Mouse (Mus musculus) limb, embryonic 11.5 days (tissue): ENCODE measurements around the gene Echdc3. TPM values are rescaled to one million over a fixed set of nuclear protein-coding genes. Genes with fewer than 3 reads are reported as not detected.
A peak's percentile ranks its signal among the peaks of the same experiment; 100 is the strongest.

Experiments
- ATAC-seq: fragments of 200-750 bp; cut with Nextera tagmentation; 2 replicates; pipeline ENCODE4 v1.8.0; 2017; ENCODE audit warnings: low read depth; ENCODE audit not compliant: insufficient number of reproducible peaks, low FRiP score, low TSS enrichment
- DNase-seq: peaks from one replicate; pipeline ENCODE4 v3.0.0-alpha.2; 2015; ENCODE audit warnings: low spot score
- H3K27ac ChIP-seq: fragments of 300-500 bp; sonication (generic); replicated peaks from 2 replicates; pipeline ENCODE4 v1.5.1; 2014; ENCODE audit warnings: low read depth, mild to moderate bottlenecking, low read length
- H3K27me3 ChIP-seq: fragments of 300-500 bp; sonication (generic); 2 replicates; pipeline ENCODE4 v1.6.1; 2014; ENCODE audit warnings: mild to moderate bottlenecking, low read length, mixed read lengths; ENCODE audit not compliant: control insufficient read depth, insufficient read depth
- H3K36me3 ChIP-seq: fragments of 300-500 bp; sonication (generic); 2 replicates; pipeline ENCODE4 v1.6.1; 2014; ENCODE audit warnings: mild to moderate bottlenecking, low read length, moderate library complexity, mixed read lengths; ENCODE audit not compliant: control insufficient read depth, insufficient read depth
- H3K4me1 ChIP-seq: fragments of 300-500 bp; sonication (generic); 2 replicates; pipeline ENCODE4 v1.6.1; 2014; ENCODE audit warnings: low read length, mixed read lengths; ENCODE audit not compliant: control insufficient read depth, insufficient read depth
- H3K4me2 ChIP-seq: fragments of 300-500 bp; sonication (generic); 2 replicates; pipeline ENCODE4 v1.6.1; 2014; ENCODE audit warnings: low read depth, mild to moderate bottlenecking, moderate library complexity; ENCODE audit not compliant: severe bottlenecking
- H3K4me3 ChIP-seq: fragments of 300-500 bp; sonication (generic); 2 replicates; pipeline ENCODE4 v1.5.1; 2014; ENCODE audit warnings: low read depth, low read length
- H3K9ac ChIP-seq: fragments of 300-500 bp; sonication (generic); 2 replicates; pipeline ENCODE4 v1.6.1; 2014; ENCODE audit warnings: mild to moderate bottlenecking, low read length
- H3K9me3 ChIP-seq: fragments of 300-500 bp; sonication (generic); 2 replicates; pipeline ENCODE4 v1.6.1; 2016; ENCODE audit warnings: low read length; ENCODE audit not compliant: control insufficient read depth
- WGBS: fragments of 180-500 bp; shearing (Covaris S2); extraction: QIAGEN DNeasy Blood & Tissue Kit; methylation state at CpG from one replicate; pipeline ENCODE4 v1.1.7; 2014; 5-methylcytosine and 5-hydroxymethylcytosine counted together
- polyA plus RNA-seq: library from polyadenylated mRNA; unstranded; fragments of >200 nt; fragmentation: Nextera tagmentation; extraction: Ambion mirVana; gene quantifications from 2 replicates; pipeline ENCODE4 v1.2.1, GENCODE M21; 2014

Gene Echdc3
- polyA plus RNA-seq, 1 experiment from 2014 or later, result 2.7 TPM

- ATAC-seq (no peak), DNase-seq (no peak)
- H3K27ac ChIP-seq, result no peak overlapping the region
- no peaks in the 10 kb centered on the region for H3K27me3 ChIP-seq
- H3K36me3 ChIP-seq, result no peaks in the 10 kb centered on the region
- H3K4me2 ChIP-seq, result no peak overlapping the region
- H3K9ac ChIP-seq, result no peak overlapping the region
- H3K4me3 ChIP-seq, result no peak overlapping the region
- WGBS, result 82% methylated on average over 7 of the region's 7 CpGs
- no peaks in the 10 kb centered on the region for H3K4me1 ChIP-seq
- no peaks in the 10 kb centered on the region for H3K9me3 ChIP-seq
Measured at GRCm38 (mm10) chr2:6232755-6233154, 19.9 kb upstream of the Echdc3 start.

- Histone ChIP-seq H3K27me3 (no peaks in the 10 kb centered on the region), H3K36me3 (no peaks in the 10 kb centered on the region), H3K27ac (no peak overlapping the region), H3K4me2 (no peak overlapping the region), H3K4me1 (no peaks in the 10 kb centered on the region), H3K4me3 (no peak overlapping the region), H3K9me3 (no peaks in the 10 kb centered on the region), H3K9ac (no peak overlapping the region)
- ATAC-seq (no peak), DNase-seq (no peak)
- WGBS, result 80% methylated on average over 6 of the region's 6 CpGs
Measured at GRCm38 (mm10) chr2:6230865-6231264, 18.0 kb upstream of the Echdc3 start.

- no peaks in the 10 kb centered on the region for H3K9me3 ChIP-seq
- no peak for ATAC-seq
- H3K4me3 ChIP-seq, result no peak overlapping the region
- no peak overlapping the region for H3K9ac ChIP-seq
- H3K36me3 ChIP-seq, result no peaks in the 10 kb centered on the region
- DNase-seq, result no peak
- H3K27ac ChIP-seq, result no peak overlapping the region
- H3K4me2 ChIP-seq, result no peak overlapping the region
- WGBS, result 82% methylated on average over 5 of the region's 5 CpGs
- no peaks in the 10 kb centered on the region for H3K27me3 ChIP-seq
- no peaks in the 10 kb centered on the region for H3K4me1 ChIP-seq
Measured at GRCm38 (mm10) chr2:6229597-6230290, 16.9 kb upstream of the Echdc3 start.

- no peaks in the 10 kb centered on the region for H3K27me3 ChIP-seq
- H3K9me3 ChIP-seq, result no peaks in the 10 kb centered on the region
- ATAC-seq (no peak), DNase-seq (no peak)
- H3K36me3 ChIP-seq, result no peaks in the 10 kb centered on the region
- H3K27ac ChIP-seq, result no peak overlapping the region
- no peak overlapping the region for H3K9ac ChIP-seq
- H3K4me2 ChIP-seq, result no peak overlapping the region
- 86% methylated on average over 7 of the region's 7 CpGs for WGBS
- no peak overlapping the region for H3K4me3 ChIP-seq
- H3K4me1 ChIP-seq, result no peaks in the 10 kb centered on the region
Measured at GRCm38 (mm10) chr2:6227059-6227445, 14.2 kb upstream of the Echdc3 start.

GRCm38 (mm10) chr2:6226361-6227058 is 13.7 kb upstream of the Echdc3 start:
- DNase-seq (no peak), ATAC-seq (no peak)
- H3K9me3 ChIP-seq, result no peaks in the 10 kb centered on the region
- no peak overlapping the region for H3K27ac ChIP-seq
- no peaks in the 10 kb centered on the region for H3K36me3 ChIP-seq
- H3K27me3 ChIP-seq, result no peaks in the 10 kb centered on the region
- no peaks in the 10 kb centered on the region for H3K4me1 ChIP-seq
- no peak overlapping the region for H3K4me2 ChIP-seq
- 93% methylated on average over 10 of the region's 10 CpGs for WGBS
- H3K9ac ChIP-seq, result no peak overlapping the region
- no peak overlapping the region for H3K4me3 ChIP-seq

- no peak overlapping the region for H3K4me3 ChIP-seq
- DNase-seq (peak; percentile 76), ATAC-seq (peak; percentile 76; the same call in 1 of the 2 replicates)
- H3K27ac ChIP-seq, result no peak overlapping the region
- no peaks in the 10 kb centered on the region for H3K4me1 ChIP-seq
- H3K9ac ChIP-seq, result no peak overlapping the region
- H3K4me2 ChIP-seq, result no peak overlapping the region
- no peaks in the 10 kb centered on the region for H3K27me3 ChIP-seq
- WGBS, result 22% methylated on average over 4 of the region's 4 CpGs
- H3K9me3 ChIP-seq, result no peaks in the 10 kb centered on the region
- H3K36me3 ChIP-seq, result no peaks in the 10 kb centered on the region
Measured at GRCm38 (mm10) chr2:6220141-6220805, 7.4 kb upstream of the Echdc3 start.

GRCm38 (mm10) chr2:6212327-6212723 is 508 bp downstream of the Echdc3 start:
- 34% methylated on average over 9 of the region's 9 CpGs for WGBS
- no peaks in the 10 kb centered on the region for H3K36me3 ChIP-seq
- peak overlapping the region; percentile 59 for H3K4me2 ChIP-seq
- peak overlapping the region; percentile 68 for H3K9ac ChIP-seq
- ATAC-seq, result 0 out of 2 replicates have a peak, but pooled peaks have one; percentile 4
- no peaks in the 10 kb centered on the region for H3K9me3 ChIP-seq
- peak overlapping the region; percentile 70 for H3K27ac ChIP-seq
- no peaks in the 10 kb centered on the region for H3K27me3 ChIP-seq
- peak overlapping the region; percentile 31 for H3K4me3 ChIP-seq
- no peak for DNase-seq
- peaks cover 10% of the 10 kb centered on the region; the same call in 1 of the 2 replicates for H3K4me1 ChIP-seq

- Histone ChIP-seq H3K4me2 (no peak overlapping the region), H3K4me1 (peaks cover 10% of the 10 kb centered on the region; the same call in 1 of the 2 replicates), H3K27me3 (no peaks in the 10 kb centered on the region), H3K9ac (no peak overlapping the region), H3K9me3 (no peaks in the 10 kb centered on the region), H3K36me3 (no peaks in the 10 kb centered on the region), H3K4me3 (no peak overlapping the region), H3K27ac (no peak overlapping the region)
- ATAC-seq (no peak), DNase-seq (no peak)
- 89% methylated on average over 6 of the region's 6 CpGs for WGBS
Measured at GRCm38 (mm10) chr2:6210840-6211239, 2.0 kb downstream of the Echdc3 start.
